Mouse (Mus musculus): ENCODE data around the gene Skint7.

- TF ChIP-seq CTCF (IDR thresholded peaks at IDR 0.05; ENCODE audit: low read depth), result no peak
- TF ChIP-seq EP300 (IDR thresholded peaks at IDR 0.05; ENCODE audit: low read depth), result no peak
These were observed at the start of gene Skint7 for GRCm38 (mm10) chr4:111972623-111973022.
